Mouse (Mus musculus): ENCODE results near the gene Agmo.

DNA sequence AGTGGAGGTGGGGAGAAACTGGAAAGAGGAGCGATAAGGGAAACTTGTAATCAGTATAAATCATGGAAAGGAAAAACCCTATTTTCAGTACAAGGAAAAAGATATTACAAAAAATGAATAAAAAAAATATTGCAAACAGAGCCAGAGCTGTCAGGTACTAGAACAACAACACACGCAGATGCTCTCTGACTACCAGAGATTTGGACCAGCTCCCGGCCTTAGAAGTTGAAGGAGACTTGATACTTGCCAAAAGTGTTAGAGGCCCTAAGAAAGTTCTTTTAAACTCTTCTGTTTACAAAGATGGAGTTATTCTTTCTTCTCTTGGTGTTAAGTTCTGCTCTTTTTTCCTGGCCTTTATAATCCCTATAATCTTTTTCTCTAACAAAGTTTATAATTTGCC lies 246.6 kb downstream of the Agmo start:
- TF ChIP-seq CTCF (IDR thresholded peaks at IDR 0.05; ENCODE audit: low read depth, low read length) (no peak), POLR2A (IDR thresholded peaks at IDR 0.05; ENCODE audit: borderline replicate concordance, low read depth, low read length) (no peak)

Data from bone marrow macrophage, adult 2 months (primary cell).